Mouse (Mus musculus) kidney, postnatal 25 days (tissue): ENCODE measurements around the gene Kdm4d.
A peak's percentile ranks its signal among the peaks of the same experiment; 100 is the strongest.
"Not testable (repeated sequence)": the region's sequence is repeated elsewhere in the genome, so short reads cannot be mapped to it uniquely, and the experiment has no call there.

Experiments used
- DNase-seq, 2 experiments: peaks; one replicate each; pipeline ENCODE4 v3.0.0; 2021; ENCODE audit warnings: mixed read lengths in 2 of 2

Gene Kdm4d

DNA sequence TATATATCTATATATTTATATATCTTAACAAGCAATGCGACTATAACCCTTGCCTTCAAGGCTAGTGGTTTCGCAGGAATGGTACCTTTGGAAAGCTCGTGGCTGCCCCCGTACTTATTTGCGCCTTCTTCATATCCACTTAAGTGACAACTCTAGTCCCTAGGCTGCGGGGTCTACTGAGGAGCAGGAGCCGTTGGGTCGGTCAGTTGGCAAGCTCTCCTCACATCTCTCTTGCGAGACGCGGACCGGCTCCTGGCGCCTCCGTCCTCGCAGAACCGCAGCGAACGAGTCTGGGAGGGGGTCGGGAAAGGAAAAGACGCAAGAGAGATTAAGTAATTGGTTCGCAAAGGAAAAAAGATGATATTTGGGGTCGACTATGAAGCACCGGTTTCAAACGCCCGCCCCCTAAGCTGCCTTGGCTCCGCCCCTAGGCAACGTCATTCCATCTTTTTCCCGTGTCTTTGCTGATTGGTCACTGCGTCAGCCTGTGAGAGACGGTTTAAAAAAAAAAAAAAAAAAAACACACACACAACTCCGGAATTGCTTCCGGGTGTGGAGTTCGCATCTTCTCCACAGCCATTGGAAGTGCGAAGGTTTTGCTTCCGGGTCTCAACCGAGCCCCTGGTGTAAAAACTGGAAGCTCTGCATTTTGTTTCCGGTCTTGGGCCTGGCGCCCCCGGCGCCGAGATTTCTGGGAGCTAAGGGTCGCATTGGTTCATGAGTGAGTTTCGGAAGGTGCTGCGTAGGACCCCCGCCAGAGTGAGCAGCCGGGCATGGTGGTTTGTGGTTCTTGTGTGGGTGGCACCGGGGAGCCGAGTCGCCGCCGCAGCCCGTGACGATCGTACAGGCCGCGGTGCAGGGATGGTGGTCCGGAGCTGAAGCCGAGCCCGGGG is at the start of gene Kdm4d, which contains the start of gene Cwc15:
Kdm4d (minus strand) TSS at position 460 of the 893 bp plus-strand sequence.
Cwc15 (plus strand) TSS at position 595 of the 893 bp plus-strand sequence.
- peak; percentile 98 for DNase-seq

DNA sequence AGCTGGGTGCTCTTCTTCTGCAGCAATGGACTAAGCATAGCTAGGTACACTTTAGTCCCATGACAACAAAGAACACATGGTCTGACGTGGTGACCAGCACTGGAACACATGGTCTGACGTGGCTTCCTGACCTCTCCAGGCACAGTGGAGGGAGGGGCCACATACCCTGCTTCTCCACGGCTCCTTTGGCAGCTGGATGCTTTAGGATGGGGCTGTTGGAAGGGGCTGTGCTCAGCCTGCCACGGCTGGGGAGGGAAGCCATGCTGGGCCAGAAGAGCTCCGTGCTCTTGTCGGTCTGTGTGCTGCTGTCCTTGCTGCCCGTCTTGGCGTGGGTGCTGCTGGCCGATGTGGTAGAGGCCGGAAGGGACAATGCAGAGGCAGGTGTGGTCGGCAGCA is 48.1 kb upstream of the Kdm4d start:
- peak in 1 of 2 experiments; percentile 34 for DNase-seq

DNA sequence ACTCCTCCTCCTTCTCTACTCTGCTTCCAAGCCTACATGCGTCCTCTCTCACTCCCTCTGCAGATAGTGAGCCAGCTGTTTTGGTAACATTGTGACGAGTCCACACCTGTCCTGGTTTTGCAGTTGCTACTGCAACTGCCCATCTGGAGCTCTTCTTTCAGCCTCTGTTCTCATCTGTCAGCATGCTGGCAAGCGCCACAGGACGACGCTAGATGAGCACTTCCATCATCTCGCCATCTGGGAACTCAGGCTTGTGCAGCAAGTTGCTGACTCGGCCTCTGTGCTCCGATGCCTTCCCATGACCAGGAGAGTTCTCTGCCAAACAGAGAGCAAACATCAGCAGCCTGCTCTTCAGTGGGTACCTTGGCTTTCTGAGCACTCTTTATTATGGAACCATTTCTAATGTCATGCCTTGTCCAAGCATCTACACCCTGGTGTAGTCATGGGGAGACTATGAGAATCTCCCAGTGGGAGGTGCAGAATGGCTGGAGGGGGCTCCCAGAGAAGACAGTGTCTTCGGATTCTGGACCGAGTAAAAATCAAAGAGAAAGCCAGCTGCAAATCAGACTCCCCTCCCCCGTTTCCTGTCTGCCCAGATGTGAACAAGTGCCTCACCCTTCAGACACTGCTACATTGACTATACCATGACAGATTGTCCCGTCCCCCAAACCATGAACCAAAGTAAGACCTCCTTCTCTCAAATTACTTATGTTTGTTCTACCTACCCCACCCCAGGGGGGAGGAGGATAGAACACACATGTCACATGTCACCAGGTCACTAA is 47.5 kb upstream of the Kdm4d start:
- peak in 1 of 2 experiments; percentile 15 for DNase-seq

DNA sequence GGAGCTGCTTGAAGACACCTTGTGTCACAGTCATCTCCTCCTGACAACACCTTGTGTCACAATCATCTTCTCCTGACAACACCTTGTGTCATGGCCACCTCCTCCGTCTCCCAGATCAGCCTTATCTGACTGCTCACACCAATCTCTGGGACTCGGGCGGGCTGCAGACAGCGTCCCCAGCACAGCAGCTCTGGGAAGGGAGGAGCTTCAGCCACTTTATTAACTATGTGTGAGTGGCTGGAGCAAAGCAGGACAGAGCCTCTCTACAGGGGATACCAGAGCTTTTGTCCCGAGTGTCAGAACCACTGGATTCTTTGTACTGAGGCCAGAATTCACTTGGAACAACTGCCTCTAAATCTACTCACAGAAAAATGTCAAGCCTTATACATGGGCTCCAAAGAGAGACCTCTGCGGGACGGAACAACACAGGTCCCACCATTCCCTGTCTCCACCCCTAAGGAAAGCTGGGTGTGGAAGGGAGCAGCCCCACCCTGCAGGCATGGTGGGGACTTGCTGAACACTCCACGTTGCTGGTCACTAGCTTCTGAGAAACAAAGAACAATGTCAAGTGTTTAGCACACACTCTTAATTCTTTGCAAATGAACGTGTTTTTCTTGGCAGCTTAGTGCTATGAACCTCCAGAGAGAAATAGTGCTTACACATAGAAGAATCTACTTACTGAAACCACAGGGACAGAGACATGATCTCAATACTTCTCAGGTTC is 43.9 kb upstream of the Kdm4d start:
- DNase-seq = no peak

DNA sequence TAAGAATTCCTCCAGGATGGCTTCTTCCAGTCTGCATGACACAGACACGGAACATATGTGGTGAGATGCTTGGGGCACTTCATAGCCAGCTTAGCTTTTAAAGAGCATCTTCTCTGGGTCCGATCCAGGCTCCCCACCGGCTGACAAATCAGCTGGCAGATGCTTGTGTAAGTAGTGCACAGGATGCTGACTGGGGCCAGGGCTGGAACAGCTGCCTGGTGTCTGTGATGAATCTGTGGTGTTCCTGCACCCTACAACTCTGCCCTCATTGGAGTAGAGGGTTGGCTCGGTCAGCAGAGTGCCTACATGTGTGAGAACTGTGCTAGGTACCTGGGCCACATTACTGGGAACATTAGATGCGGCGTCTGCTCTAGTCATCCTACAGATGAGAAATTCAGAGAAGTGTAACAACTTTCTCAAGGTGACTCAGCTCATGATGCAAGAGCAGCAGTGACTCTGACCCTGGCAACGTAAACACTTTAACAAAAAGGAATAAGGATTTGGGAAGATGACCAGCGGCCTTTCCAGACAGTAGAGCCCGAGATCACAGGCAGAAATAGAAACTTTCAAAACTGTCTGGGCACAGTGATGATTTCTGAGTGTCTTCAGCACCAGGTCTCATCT is 34.7 kb upstream of the Kdm4d start:
- DNase-seq = no peak

DNA sequence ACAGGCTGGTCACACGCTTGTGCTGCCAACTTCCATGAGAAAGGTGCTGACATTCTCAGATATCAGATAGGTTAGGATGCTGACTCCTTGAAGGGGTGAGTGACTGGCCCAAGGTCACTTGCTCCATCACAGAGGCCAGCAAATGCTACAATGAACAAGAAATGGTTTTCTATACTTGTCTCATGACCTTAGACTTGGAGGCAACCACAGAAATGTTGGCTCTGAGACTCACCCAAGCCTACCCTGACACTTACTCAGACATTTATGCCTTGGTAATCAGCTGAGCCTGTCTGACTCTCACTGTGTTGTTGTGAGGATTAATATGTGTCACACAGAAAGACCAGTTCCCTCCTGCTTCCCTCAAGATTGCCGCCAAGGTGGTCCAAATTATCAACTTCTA is 33.4 kb upstream of the Kdm4d start:
- DNase-seq = no peak

DNA sequence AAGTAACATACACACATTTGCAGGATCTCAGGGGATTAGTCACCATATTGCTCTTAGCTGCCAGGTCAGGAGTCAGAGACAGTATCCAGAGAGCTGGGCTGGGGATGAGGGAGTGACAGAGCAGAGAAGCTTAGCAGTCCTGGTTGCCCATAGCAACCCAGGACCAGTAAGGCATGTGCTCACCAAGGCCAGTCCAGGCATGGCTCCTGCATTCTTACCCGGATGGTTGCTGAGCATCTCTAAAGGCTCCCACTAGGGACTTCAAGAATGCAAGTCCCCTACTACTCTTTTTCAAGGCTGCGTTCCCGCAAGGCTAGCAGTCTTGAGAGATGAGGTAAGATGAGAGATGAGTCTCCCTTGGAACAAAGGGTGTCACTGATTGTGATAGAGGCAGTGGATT is 32.0 kb upstream of the Kdm4d start:
- DNase-seq = no peak

DNA sequence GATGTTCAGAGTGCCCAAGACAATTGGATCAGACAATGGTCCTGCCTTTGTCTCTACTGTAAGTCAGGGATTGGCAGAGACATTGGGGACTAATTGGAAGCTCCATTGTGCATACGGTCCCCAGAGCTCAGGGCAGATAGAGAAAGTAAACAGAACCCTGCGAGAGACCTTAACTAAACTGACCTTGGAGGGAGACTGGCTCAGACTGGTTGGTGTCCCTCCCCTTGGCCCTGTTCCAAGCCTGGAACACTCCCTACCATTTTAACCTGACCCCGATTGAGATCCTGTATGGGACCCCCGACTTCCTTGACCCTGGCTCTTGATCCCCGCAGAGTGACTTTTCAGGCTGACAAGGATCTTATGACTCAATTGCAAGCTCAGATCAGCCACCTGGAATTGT is 29.7 kb upstream of the Kdm4d start:
- DNase-seq = no peak

DNA sequence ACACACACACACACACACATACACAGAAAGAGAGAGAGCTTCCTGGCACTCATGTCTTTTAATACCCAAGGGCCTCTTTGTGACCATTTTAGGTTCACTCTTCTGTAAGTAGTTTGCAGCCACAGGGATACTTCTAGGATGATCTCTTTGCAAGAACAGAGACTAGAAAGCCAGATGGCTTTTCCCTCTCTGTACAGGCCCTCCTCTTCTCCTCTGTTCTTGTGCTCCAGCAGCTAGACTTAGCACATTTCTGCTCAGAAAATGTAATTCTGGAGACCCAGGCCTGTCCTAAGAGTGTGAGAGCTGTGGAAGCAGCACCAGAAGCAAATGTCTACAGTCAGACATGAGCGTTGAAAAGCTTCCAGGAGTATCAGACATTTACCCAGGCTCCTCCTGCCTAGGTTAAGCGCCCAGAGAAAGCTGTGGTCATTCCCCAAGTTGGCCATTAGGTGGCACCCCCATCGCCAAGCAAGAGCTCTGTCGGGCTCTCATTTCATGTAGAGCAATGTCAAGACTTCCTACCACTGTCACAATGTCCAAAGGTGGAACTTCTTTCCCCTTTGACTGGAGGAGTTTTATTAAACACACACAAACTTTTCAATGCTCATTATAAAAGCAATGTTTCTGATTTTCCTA is 23.2 kb upstream of the Kdm4d start:
- peak; percentile 77 to 78 for DNase-seq

DNA sequence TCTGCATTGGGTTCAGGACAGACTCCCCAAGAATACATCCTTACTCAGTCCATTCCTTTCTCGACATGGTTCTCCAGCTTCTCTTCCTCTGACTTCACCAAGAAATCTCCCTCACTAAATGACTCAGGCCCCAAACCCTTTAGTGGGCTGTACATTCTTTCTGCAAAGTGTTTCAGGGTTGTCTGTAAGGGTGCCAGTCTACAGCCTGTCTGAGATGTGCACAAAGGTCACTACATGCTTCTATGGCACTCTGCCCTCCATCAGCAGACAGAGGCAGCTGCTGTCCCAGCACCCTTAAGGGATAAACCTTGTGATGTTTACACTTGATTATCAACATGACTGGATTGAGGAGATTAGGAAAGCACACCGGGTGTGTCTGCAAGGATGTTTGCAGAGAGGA is 21.4 kb upstream of the Kdm4d start:
- no peak for DNase-seq

DNA sequence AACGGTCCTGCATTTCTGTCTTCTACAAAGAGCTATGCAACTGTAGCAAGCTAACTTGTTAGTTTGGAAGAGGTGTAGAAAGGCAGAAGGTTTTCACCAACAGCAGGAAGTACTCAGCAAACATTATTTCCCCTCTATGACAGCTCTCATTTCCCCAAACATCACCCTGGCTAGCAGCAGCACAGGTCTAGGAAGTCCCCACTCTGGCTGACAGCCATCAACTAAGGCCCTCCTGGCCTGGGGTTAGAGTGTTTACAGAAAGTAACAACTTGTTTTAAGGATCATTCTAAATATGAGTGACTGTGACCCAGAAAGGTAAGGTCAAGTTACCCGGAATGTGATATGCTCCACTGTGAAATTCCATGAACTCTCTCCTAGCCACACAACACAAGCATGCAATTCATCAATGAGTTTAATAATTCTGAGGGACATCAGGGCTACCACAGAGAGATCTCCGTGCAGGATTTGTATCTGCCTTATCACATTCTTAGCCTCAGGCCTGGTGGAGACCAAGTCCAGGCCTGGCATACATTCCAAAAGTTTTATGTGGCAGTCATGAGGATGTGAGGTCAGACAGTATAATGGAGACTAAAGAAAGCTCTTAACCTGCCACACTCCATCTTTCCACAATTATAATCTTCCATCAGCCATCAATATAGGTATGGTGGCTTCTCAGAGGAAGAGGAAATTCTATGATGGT is 20.8 kb upstream of the Kdm4d start:
- DNase-seq = no peak

DNA sequence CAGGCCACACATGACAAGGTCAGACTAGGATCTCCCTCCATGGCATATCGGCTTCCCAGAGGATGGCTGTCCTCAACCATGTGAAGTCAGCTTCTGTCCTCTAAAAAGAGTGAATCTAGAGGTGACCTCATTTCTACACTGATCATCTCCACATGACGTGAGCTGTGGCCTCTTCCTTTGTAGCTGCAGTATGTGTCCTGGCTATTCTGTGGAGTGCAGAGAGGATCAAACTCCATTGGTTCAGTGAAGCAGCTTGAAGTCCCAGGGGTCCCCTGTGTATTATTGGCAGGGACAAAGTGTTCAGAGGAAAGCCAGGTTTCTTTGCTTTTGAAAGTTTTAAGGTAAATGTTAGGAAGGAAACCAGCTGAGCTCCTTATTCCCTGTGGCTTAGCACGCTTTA is 17.8 kb upstream of the Kdm4d start:
- no peak for DNase-seq

DNA sequence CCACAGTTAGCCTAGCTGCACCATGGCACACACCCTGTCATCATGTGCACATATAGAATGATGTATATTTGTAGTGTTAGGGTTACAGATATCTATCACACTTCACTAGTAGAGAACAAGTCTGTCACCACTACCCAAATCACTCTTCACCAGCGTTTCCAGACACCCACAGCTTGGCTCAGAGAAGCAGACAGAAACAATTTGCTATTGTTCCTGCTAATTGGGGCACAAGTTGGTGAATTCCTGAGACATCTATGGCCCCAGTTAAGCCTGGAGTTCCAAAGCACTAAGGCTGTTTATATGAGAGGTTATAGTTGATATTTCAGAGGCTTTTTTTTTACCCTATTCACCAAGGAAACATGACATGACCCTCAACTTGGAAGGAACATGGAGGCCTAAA is 17.0 kb upstream of the Kdm4d start:
- DNase-seq = no peak

DNA sequence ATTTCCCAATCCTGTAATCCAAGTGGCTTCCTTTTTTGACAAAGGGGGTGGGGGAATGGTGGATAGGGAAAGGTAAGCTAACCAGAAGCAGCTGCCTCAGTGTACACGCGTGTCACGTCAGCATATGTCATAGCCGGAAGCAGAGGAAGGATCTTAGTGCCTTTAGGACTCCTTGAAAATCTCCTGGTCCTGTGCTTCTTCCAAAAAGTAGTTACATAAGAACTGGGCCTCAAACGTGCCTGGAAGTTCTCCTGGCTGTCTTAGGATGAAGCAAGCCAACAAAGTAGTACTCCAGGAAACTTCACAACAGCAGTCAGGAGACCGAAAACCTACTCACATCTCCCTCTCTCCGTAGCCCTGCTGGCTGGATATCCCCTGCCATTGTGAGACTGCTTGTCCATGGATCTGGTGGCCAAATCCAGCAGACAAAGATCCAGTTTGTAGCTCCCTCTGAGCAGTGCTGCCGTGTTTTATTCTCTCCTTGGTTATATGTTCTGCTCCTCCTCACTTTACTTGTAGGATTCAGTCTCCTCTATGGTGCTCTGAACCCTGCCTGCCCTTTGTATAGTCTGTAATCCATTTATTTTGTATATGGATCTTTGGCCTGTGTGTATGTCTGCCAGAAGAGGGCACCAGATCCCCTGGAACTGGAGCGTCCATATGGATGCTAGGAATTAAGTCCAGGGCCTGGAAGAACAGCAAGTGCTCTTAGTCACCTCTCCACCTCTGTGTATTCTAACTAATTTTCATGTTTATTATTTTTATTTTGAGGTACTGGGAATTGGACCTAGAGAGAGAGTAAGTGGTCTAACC is 12.6 kb upstream of the Kdm4d start:
- DNase-seq = peak in 1 of 2 experiments; percentile 41

DNA sequence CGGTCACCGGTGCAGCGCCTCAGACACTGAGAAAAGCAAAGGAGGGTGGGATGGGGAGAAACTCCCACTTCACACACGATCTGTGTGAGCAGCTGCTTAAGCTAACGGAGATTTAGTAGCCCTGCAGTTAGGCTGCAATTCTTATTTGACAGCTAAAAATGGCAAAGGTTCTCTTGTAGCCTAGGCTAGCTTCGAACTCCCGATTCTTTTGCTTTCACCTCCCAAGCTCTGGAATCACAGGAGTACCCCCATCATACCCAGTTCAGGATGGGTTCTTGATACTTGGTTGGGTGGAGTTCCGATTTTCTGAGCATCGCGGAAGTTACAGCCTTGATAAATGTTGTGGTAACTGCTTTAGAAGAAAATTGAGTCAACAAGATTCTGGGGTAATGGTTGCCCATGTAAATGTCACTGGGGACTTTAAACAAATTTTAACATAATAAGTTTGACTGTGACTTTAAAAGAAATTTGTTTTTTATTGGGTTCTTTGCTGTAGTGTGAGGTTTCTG is 688 bp upstream of the Kdm4d start:
- no peak for DNase-seq

DNA sequence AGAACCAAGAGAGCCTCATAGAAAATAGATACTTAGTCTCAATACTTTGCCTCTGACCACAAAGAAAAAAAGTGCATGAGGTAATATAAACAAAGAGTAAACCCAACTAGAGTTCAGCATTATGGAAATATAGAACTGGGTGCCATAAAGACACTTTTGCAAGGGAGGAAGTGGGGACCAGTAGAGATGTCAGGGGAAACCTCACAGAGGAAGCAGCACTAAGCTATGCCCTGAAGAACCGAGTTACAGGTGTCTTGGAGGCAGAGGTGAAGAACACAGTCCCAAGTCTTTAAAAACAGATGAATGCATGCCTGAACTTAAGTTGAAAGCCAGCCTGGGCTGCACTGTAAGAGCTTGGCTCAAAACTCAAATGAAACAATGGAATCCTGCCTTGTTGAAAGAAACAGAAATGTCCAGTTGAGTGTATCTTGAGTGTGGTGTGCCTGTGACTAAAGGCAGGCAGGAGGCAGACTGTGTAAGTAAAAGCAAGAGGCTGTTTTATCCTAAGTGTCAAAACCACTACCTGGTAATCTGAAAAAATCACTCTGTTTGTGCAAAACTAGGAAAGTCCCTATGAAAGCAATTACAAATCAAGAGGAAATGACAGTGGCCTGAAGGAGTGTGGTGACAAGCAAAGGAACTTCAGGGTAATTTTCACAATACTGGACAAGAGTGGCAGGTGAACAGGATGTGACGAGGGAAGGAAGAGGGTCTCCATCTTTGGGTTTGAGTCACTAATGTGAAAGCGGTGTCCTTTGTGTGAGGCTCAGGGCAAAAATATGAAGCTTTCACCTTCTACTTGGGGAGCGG is 1.2 kb downstream of the Kdm4d start:
- no peak for DNase-seq

DNA sequence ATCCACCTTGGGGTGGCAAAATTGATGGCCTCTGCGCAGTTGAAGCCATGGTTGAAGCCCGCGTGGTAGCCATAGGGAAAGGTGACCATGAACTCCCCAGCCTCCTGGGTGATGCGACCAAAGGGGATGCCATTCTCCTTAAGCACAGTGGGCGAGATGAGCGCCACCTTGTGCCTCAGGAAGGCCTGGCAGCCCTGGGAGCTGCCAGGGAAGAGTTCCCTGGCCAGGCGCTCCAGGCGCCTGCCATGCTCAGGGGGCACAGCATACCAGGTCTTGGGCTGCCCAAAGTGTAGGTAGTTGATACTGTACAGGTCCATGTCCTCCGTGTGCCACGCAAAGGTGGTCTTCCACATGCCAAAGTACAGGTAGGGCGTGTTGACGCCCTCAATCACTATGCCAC is 36.6 kb downstream of the Kdm4d start:
- DNase-seq = not testable (repeated sequence)

DNA sequence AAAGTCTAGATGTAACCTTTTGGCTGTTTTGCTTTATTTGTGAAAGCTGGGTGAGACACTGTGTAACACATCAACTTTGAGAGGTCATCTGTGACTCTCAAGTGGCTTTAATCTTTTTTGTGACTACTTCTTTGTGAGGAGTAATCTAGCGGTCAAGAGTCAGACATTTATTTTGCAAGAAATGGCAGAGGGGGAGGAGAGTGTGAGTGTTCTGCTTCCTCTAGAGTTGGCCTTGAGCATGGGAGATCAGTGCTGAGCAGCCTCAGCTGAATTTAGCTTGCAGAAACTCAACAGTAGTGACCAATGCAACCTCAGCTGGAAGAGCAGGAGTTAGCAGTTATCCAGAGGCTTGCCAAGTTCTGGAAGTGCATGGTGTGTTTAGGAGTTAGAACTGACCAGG is 37.7 kb downstream of the Kdm4d start:
- not testable (repeated sequence) for DNase-seq

DNA sequence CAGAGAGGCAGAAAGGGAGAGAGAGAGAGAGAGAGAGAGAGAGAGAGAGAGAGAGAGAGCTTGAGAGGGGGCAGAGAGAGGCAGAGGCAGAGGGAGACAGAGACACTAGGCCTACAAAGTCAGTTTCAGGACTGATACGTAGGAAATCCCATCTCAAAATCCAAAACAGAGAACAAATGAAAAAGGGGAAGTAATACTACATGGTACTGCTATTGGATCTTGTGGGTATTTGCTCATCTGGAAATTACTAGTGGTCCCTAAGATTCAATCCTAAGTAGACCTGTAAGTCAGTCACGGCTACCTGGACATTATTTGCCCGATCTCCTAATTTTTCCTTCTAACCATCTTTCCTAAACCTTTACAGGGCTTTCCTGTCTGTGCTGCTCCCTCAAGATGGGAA is 44.0 kb downstream of the Kdm4d start:
- DNase-seq = no peak

DNA sequence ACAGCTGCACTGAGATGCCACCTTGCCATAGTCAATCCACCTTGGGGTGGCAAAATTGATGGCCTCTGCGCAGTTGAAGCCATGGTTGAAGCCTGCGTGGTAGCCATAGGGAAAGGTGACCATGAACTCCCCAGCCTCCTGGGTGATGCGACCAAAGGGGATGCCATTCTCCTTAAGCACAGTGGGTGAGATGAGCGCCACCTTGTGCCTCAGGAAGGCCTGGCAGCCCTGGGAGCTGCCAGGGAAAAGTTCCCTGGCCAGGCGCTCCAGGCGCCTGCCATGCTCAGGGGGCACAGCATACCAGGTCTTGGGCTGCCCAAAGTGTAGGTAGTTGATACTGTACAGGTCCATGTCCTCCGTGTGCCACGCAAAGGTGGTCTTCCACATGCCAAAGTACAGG is 49.2 kb downstream of the Kdm4d start:
- peak in 1 of 2 experiments; percentile 8 for DNase-seq
